Mouse (Mus musculus) liver, embryonic 13.5 days (tissue): ENCODE results near the gene Pitpnc1. TPM values are rescaled to one million over a fixed set of nuclear protein-coding genes. Genes with fewer than 3 reads are reported as not detected.

Experiments
- ATAC-seq: fragments of 200-750 bp; cut with Nextera tagmentation; 2 replicates; pipeline ENCODE4 v1.8.0; 2017; ENCODE audit warnings: low read depth, mild to moderate bottlenecking, moderate number of reproducible peaks, moderate library complexity
- DNase-seq: peaks from one replicate; pipeline ENCODE4 v3.0.0; 2022
- H3K27ac ChIP-seq: fragments of 300-500 bp; sonication (generic); 2 replicates; pipeline ENCODE4 v1.5.1; 2015; ENCODE audit warnings: moderate library complexity, mild to moderate bottlenecking, inconsistent platforms
- H3K27me3 ChIP-seq: fragments of 300-500 bp; sonication (generic); 2 replicates; pipeline ENCODE4 v1.6.1; 2015; ENCODE audit warnings: mild to moderate bottlenecking, inconsistent platforms
- H3K36me3 ChIP-seq: fragments of 300-500 bp; sonication (generic); 2 replicates; pipeline ENCODE4 v1.6.1; 2015; ENCODE audit warnings: mild to moderate bottlenecking, inconsistent platforms
- H3K4me1 ChIP-seq: fragments of 300-500 bp; sonication (generic); replicated peaks from 2 replicates; pipeline ENCODE4 v1.6.1; 2015; ENCODE audit warnings: inconsistent platforms
- H3K4me2 ChIP-seq: fragments of 300-500 bp; sonication (generic); 2 replicates; pipeline ENCODE4 v1.6.1; 2015; ENCODE audit warnings: inconsistent platforms, mild to moderate bottlenecking, moderate library complexity
- H3K4me3 ChIP-seq: fragments of 300-500 bp; sonication (generic); replicated peaks from 2 replicates; pipeline ENCODE4 v1.5.1; 2015; ENCODE audit warnings: mild to moderate bottlenecking, inconsistent platforms
- H3K9ac ChIP-seq: fragments of 300-500 bp; sonication (generic); 2 replicates; pipeline ENCODE4 v1.6.1; 2015; ENCODE audit warnings: mild to moderate bottlenecking, inconsistent platforms
- H3K9me3 ChIP-seq: fragments of 300-500 bp; sonication (generic); replicated peaks from 2 replicates; pipeline ENCODE4 v1.6.1; 2016; ENCODE audit warnings: inconsistent platforms
- WGBS: fragments of 180-500 bp; shearing (Covaris S2); methylation state at CpG from one replicate; pipeline ENCODE4 v1.1.7; 2015; ENCODE audit not compliant: insufficient replicate concordance; 5-methylcytosine and 5-hydroxymethylcytosine counted together
- polyA plus RNA-seq: library from polyadenylated mRNA; unstranded; fragments of >200 nt; fragmentation: Nextera tagmentation; extraction: Ambion mirVana; gene quantifications from 2 replicates; pipeline ENCODE4 v1.2.1, GENCODE M21; 2015

The Pitpnc1 gene
- polyA plus RNA-seq, 1 experiment from 2014 or later: 7.4 TPM

DNA sequence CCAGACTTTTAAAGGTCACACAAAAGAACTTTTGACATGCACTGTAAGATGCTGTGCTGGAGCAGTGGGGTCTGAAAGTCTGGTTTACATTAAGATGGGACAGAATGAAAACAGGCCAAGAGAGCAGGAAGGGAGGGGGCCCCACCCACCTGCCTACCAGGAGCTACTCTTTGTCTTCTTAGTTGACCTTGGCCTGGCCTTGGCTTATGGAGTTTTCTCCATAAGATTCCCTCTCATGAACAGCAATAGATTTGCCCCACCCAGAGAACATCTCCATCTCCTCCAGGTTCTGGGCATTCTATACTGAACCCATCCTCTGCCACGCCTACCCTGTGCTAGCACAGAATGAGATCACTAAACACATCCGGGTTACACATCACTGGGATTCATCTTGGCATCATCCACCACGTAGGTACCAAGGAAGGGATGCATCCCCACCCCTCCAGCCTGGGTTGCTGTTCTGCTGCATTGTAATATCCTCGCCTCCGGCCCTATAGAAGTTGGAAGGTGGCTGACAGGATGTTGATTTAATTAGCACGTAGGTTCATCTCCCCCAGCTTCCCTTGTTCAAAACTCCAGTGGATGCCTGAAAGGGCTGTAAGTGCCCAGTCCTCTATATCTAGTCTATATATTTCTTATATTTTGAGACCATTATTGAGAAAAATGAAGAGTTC is 34.6 kb downstream of the Pitpnc1 start:
- peaks cover 39% of the 10 kb centered on the region for H3K4me1 ChIP-seq
- WGBS: 87% methylated on average over 6 of the region's 6 CpGs
- DNase-seq (no peak), ATAC-seq (no peak)
- H3K27me3 ChIP-seq: no peaks in the 10 kb centered on the region
- H3K4me2 ChIP-seq: no peak overlapping the region
- 0 out of 2 replicates have a peak, but pooled peaks cover 2% of the 10 kb centered on the region for H3K9me3 ChIP-seq
- no peak overlapping the region for H3K27ac ChIP-seq
- no peaks in the 10 kb centered on the region for H3K36me3 ChIP-seq
- no peak overlapping the region for H3K9ac ChIP-seq
- H3K4me3 ChIP-seq: no peak overlapping the region

DNA sequence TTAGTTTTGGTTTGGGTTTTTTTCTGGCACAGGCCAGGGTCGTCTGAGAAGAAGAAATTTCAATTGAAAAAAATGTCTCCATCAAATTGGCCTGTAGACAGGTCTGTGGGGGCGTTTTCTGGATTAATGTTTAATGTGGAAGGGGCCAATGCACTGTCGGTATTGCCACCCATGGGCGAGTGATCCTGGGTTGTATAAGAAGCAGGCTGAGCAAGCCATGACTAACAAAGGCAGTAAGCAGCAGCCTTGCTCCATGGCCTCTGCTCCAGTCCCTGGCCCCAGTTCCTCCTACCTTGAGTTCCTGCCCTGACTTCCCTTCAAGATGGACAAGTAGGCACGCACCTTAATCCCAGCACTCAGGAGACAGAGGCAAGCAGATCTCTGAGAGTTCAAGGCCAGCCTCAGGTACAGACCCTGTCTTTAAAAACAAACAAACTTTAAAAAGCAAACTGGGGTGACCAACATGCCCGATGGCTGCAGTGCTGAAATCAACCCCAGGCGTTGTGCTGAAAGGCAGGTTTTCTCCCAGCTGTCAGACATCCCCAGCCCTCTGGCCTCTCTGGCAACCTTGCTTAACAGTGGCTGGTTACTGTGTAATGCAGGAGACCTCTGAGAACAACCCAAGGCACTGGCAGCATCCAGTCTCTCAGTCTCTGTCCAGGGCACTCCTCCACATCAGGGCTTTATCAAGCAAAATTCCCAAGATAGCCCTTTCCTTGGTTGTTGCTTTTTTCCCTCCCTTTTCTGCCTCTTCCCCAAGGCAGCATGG is 39.1 kb downstream of the Pitpnc1 start:
- DNase-seq: no peak
- Histone ChIP-seq H3K4me2 (no peak overlapping the region), H3K4me1 (peaks cover 20% of the 10 kb centered on the region), H3K27me3 (no peaks in the 10 kb centered on the region), H3K9me3 (0 out of 2 replicates have a peak, but pooled peaks cover 2% of the 10 kb centered on the region), H3K9ac (no peak overlapping the region), H3K36me3 (no peaks in the 10 kb centered on the region), H3K27ac (peak overlapping the region; percentile 40), H3K4me3 (no peak overlapping the region)
- WGBS: 72% methylated on average over 7 of the region's 7 CpGs
- 0 out of 2 replicates have a peak, but pooled peaks have one; percentile 41 for ATAC-seq

DNA sequence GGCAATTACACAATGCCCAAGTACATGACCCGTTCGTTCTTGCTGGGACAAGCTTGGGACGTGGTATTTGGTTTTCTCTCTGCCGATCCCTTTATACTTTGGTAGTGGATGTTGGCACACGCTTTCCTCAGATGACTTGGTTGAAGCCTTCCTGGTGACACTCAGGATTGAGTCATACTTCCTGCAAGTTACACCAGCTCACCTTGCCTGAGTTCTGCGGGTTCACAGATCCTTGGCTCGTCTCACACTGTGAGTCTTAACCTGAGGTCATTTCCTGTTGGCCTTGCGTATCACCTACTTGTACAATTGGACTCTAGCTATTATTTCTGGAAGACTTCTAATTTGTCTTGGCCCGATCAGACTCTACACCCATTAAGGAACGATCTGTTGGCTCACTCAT is 42.5 kb downstream of the Pitpnc1 start:
- 82% methylated on average over 10 of the region's 10 CpGs for WGBS
- no peak overlapping the region for H3K27ac ChIP-seq
- H3K36me3 ChIP-seq: no peaks in the 10 kb centered on the region
- H3K9me3 ChIP-seq: no peaks in the 10 kb centered on the region
- no peak overlapping the region for H3K9ac ChIP-seq
- ATAC-seq (no peak), DNase-seq (no peak)
- H3K4me1 ChIP-seq: peaks cover 22% of the 10 kb centered on the region
- no peak overlapping the region for H3K4me3 ChIP-seq
- no peak overlapping the region for H3K4me2 ChIP-seq
- no peaks in the 10 kb centered on the region for H3K27me3 ChIP-seq

- Histone ChIP-seq H3K4me3 (no peak overlapping the region), H3K27me3 (no peaks in the 10 kb centered on the region), H3K4me1 (peaks cover 34% of the 10 kb centered on the region), H3K27ac (no peak overlapping the region), H3K36me3 (peaks cover 4% of the 10 kb centered on the region; the same call in 1 of the 2 replicates), H3K9ac (no peak overlapping the region), H3K9me3 (no peaks in the 10 kb centered on the region), H3K4me2 (no peak overlapping the region)
- ATAC-seq: no peak
- no peak for DNase-seq
- WGBS: 87% methylated on average over 12 of the region's 12 CpGs
Observed at GRCm38 (mm10) chr11:107424176-107424575, 46.3 kb downstream of the Pitpnc1 start.

GRCm38 (mm10) chr11:107422356-107422754 is 48.1 kb downstream of the Pitpnc1 start:
- H3K4me2 ChIP-seq: peak overlapping the region; percentile 15
- no peak for DNase-seq
- no peaks in the 10 kb centered on the region for H3K9me3 ChIP-seq
- H3K36me3 ChIP-seq: peaks cover 4% of the 10 kb centered on the region; the same call in 1 of the 2 replicates
- H3K27me3 ChIP-seq: no peaks in the 10 kb centered on the region
- peak overlapping the region; percentile 37 for H3K9ac ChIP-seq
- H3K4me1 ChIP-seq: peaks cover 49% of the 10 kb centered on the region
- WGBS: 18% methylated on average over 5 of the region's 5 CpGs
- H3K4me3 ChIP-seq: no peak overlapping the region
- peak overlapping the region; percentile 74 for H3K27ac ChIP-seq
- no peak for ATAC-seq

- ATAC-seq (peak; percentile 74), DNase-seq (no peak)
- peak overlapping the region; percentile 37 for H3K9ac ChIP-seq
- no peaks in the 10 kb centered on the region for H3K9me3 ChIP-seq
- H3K4me1 ChIP-seq: peaks cover 54% of the 10 kb centered on the region
- 16% methylated on average over 5 of the region's 5 CpGs for WGBS
- no peak overlapping the region for H3K4me3 ChIP-seq
- peak overlapping the region; percentile 15 for H3K4me2 ChIP-seq
- H3K27ac ChIP-seq: peak overlapping the region; percentile 74
- H3K36me3 ChIP-seq: peaks cover 4% of the 10 kb centered on the region; the same call in 1 of the 2 replicates
- no peaks in the 10 kb centered on the region for H3K27me3 ChIP-seq
Observed at GRCm38 (mm10) chr11:107421751-107422355, 48.6 kb downstream of the Pitpnc1 start.

DNA sequence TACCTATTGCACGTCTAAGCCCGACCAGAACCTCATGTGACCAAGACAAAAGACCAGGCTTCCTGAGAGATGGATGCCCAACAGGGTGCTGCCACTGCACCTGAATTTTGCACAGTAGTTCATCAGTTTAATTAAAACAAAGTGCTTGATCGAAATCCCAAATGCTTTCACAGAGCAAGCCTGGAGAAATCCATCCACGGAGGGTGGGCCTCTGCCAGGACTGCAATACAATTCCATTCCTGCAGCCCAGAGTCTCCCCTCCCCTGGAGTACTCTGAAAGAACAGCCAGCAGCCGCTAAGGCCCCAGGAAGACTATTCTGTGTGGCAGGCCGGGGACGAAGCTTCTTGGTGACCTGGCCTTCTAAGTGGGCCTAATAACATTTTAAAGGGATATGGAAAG is 50.6 kb downstream of the Pitpnc1 start:
- Histone ChIP-seq H3K4me2 (no peak overlapping the region), H3K9me3 (no peaks in the 10 kb centered on the region), H3K27me3 (no peaks in the 10 kb centered on the region), H3K36me3 (peaks cover 4% of the 10 kb centered on the region; the same call in 1 of the 2 replicates), H3K4me1 (peaks cover 73% of the 10 kb centered on the region), H3K4me3 (no peak overlapping the region), H3K9ac (no peak overlapping the region), H3K27ac (no peak overlapping the region; the same call in 1 of the 2 replicates)
- 76% methylated on average over 7 of the region's 7 CpGs for WGBS
- ATAC-seq: no peak
- no peak for DNase-seq

DNA sequence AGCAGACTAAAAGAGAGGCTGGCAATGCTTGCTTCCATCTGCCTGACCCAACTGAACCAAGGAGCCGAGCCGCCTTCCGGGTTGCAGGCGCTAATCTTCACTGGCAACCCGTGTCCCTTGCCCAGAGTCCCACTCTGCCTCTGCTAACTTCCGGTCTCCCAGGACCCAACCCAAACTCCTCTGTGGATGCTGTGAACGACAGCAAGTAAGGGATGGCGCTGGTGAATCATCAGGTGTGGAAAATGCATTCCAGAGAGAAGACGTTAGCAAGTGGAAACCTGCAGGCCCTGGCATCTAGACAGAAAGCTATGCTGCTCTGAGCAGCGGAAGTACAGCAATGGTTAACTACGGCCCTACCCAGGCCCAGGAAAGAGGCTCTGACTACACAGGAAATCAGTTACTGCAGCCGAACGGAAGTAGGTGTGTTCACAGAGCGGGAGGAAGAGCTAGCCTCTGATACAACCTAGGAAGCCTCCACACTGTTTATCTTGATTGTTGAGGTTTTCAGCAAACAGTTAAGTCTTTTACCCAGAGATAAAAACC is 53.4 kb downstream of the Pitpnc1 start:
- Histone ChIP-seq H3K4me2 (peak overlapping the region; percentile 71), H3K27me3 (no peaks in the 10 kb centered on the region), H3K9ac (peak overlapping the region; percentile 65), H3K27ac (peak overlapping the region; percentile 89), H3K4me1 (peaks cover 88% of the 10 kb centered on the region), H3K4me3 (peak overlapping the region; percentile 50), H3K9me3 (no peaks in the 10 kb centered on the region), H3K36me3 (peaks cover 4% of the 10 kb centered on the region; the same call in 1 of the 2 replicates)
- ATAC-seq (peak; percentile 88), DNase-seq (peak; percentile 56)
- WGBS: 10% methylated on average over 14 of the region's 14 CpGs

DNA sequence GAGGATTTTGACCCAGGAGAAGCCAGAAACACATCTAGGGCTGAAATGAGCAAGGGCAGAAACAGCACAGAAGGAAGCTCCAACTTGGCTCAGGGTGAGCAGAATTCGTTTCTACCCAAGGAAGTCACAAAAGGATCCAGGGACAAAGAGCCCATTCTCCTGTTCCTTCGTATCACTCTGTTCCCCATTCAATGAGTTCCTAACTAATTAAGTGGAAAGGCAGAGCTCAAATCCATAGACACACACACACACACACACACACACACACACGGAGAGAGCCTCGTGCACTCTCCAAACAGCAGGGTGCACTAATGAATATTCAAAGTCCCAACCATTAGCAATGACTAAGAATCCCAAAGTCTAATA is 54.0 kb downstream of the Pitpnc1 start:
- H3K4me2 ChIP-seq: peak overlapping the region; percentile 71
- H3K9me3 ChIP-seq: no peaks in the 10 kb centered on the region
- ATAC-seq (no peak), DNase-seq (no peak)
- no peaks in the 10 kb centered on the region for H3K27me3 ChIP-seq
- H3K9ac ChIP-seq: peak overlapping the region; percentile 65
- peaks cover 88% of the 10 kb centered on the region for H3K4me1 ChIP-seq
- 25% methylated on average over 4 of the region's 4 CpGs for WGBS
- peak overlapping the region; percentile 50 for H3K4me3 ChIP-seq
- peak overlapping the region; percentile 89 for H3K27ac ChIP-seq
- peaks cover 4% of the 10 kb centered on the region; the same call in 1 of the 2 replicates for H3K36me3 ChIP-seq

DNA sequence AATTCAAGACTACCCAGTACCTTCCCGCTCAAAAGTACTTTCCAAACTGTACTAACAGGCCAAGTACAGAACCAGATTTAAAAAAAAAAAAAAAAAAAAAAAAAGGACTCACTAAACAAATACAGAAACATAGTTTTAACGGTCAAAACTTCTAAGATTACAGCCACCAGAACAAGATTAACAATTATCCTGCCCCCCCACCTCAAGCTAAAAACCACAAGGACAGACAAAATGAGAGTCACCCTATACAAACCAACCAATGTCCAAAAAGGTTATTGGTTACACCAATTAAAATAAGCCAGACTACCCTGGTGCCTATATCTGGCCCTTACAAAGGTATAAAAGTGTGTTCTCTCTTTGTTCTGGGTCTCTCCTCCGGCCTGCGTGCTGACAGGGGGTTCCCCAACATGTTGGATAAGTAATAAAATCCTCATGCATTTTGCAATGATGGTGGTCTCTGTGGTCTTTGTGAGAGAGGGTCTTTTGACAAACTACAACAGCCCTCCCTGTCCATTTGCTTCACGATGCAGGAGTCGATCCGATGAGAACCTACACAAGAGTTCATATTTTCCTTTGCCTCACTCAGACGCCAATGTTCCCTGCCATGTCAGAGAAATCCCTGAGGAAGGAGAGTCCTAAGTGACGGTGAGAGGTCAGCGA is 54.5 kb downstream of the Pitpnc1 start:
- Histone ChIP-seq H3K4me2 (peak overlapping the region; percentile 71), H3K4me1 (peaks cover 88% of the 10 kb centered on the region), H3K27me3 (no peaks in the 10 kb centered on the region), H3K9ac (peak overlapping the region; percentile 65), H3K4me3 (no peak overlapping the region), H3K9me3 (no peaks in the 10 kb centered on the region), H3K27ac (peak overlapping the region; percentile 89), H3K36me3 (peaks cover 4% of the 10 kb centered on the region; the same call in 1 of the 2 replicates)
- ATAC-seq: no peak
- DNase-seq: no peak
- WGBS: 56% methylated on average over 10 of the region's 10 CpGs
